Mouse (Mus musculus): ENCODE measurements around the gene Mc1r. TPM values are rescaled to one million over a fixed set of nuclear protein-coding genes. Genes with fewer than 3 reads are reported as not detected.

Gene Mc1r
- polyA plus RNA-seq (2015; fragmentation: Nextera tagmentation; extraction: Ambion mirVana): not detected in 2 replicates

DNA sequence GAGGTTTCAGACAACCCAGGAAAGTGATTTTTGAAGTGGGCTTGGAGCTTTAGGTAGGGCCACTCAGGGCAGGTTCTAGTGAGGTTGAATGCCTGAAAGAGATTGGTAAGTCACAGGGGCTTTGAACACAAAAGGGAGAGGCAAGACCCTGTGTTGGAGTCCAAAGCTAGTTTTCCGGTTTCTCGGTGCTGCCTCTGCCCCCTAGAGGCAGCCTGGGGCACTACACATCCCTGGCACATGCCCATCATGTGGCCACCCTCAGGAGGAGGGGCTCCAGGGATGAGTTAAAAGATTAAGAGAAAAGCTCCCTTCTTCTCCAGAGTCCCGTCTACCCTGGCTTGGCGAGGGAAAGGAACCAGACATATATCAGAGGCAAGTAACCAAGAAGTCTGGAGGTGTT, at the start of gene Mc1r:
Mc1r (plus strand) TSS at position 322 of the 400 bp plus-strand sequence.
- Histone ChIP-seq H3K9ac (replicated peaks) (no peak within 1 kb of the TSS), H3K27me3 (ENCODE audit: insufficient read depth, low read length) (peaks cover 35% of the 10 kb centered on the region), H3K27ac (ENCODE audit: low read depth) (no peak within 1 kb of the TSS), H3K9me3 (ENCODE audit: low read length) (no peaks in the 10 kb centered on the region), H3K4me3 (ENCODE audit: low read depth, low read length) (no peak within 1 kb of the TSS), H3K36me3 (replicated peaks; ENCODE audit: insufficient read depth, low read length) (peaks cover 13% of the 10 kb centered on the region), H3K4me2 (ENCODE audit: low read depth, low read length) (peak within 1 kb of the TSS; percentile 33; the same call in 1 of the 2 replicates), H3K4me1 (ENCODE audit: insufficient read depth) (peaks cover 36% of the 10 kb centered on the region)
- DNase-seq: peak; percentile 76
- 9% methylated on average over 4 of the region's 4 CpGs for WGBS (ENCODE audit: insufficient replicate concordance)
- peak; percentile 51 for ATAC-seq
- TF ChIP-seq EP300 (IDR thresholded peaks at IDR 0.05; ENCODE audit: low read depth) (no peak), CTCF (IDR thresholded peaks at IDR 0.05; ENCODE audit: low read depth) (peak; percentile 88)

DNA sequence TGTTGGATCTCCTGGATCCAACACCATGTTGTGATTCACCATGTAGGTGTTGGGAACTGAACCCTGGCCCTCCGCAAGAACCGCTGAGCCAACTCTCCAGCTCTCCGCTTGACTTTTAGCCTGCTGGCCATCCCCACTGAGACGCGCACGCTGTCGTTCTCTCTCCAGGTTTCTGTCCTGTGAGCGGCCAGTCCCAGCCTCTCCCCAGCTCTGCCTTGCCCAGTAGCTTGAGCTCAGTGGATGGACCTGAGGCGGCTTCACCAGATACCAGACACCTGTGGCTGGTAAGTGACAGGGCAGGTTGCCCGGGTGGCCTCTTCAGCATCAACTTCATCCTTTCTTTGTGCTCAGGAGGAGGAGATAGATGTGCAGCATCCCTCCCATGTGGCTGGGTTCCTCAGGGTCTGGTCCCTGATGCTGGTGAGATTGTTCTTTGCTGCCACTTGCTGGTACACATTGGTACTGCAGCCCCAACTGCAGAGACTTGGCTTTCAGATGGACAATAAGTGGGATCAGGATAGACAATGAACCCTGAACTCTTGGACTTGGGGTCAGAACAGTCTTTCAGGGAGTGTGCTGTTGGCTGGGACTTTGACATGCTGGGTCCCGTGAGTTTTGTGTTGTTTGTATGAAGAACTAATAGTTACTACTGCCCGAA, 45.7 kb upstream of the Mc1r start:
- H3K4me3 ChIP-seq (ENCODE audit: low read depth, low read length): no peak overlapping the region
- TF ChIP-seq EP300 (IDR thresholded peaks at IDR 0.05; ENCODE audit: low read depth): no peak
- TF ChIP-seq CTCF (IDR thresholded peaks at IDR 0.05; ENCODE audit: low read depth): peak; percentile 95
- WGBS (ENCODE audit: insufficient replicate concordance): 49% methylated on average over 12 of the region's 12 CpGs
- H3K4me2 ChIP-seq (ENCODE audit: low read depth, low read length): no peak overlapping the region
- DNase-seq (peak; percentile 85), ATAC-seq (peak; percentile 73)
- no peaks in the 10 kb centered on the region for H3K9me3 ChIP-seq (ENCODE audit: low read length)
- H3K27me3 ChIP-seq (ENCODE audit: insufficient read depth, low read length): no peaks in the 10 kb centered on the region
- no peaks in the 10 kb centered on the region for H3K4me1 ChIP-seq (ENCODE audit: insufficient read depth)
- no peak overlapping the region for H3K9ac ChIP-seq (replicated peaks)
- H3K36me3 ChIP-seq (replicated peaks; ENCODE audit: insufficient read depth, low read length): no peaks in the 10 kb centered on the region
- no peak overlapping the region for H3K27ac ChIP-seq (ENCODE audit: low read depth)

DNA sequence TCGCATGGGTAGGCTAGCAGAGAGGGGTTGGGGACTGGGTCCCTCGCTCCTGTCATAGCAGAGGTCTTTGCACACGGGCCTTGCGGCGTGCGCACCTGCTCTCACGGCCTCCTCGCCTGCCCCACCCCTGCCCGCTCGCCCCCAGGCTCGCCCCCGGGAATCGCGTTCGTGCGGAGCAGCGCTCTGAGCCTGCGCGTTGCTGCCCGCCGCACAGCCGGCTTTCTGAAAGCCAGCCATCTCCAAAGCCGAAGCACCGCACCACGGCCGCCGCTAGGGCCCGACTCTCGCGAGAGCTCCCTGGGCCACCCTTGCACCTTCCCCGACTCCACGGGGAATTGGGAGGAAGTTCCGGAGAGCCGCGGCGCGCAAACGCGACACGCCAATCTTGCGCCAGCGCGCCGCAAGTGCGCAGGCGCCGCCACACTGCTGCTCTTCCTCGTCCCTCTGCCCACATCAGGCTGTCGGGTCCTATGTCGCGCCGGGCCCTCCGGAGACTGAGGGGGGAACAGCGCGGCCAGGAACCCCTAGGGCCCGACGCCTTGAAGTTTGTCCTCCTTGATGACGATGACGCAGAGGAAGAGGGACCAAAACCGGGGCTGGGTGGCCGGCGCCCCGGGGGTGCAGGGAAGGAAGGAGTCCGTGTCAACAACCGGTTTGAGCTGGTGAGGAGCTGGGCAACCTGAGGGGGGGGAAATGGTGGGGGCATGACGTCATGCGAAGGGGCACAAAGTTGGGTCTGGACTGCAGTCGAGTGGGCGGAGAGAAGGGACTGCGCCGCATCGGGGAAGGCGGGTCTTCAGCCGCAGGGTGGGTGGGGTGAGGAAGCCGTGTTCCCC, 33.3 kb upstream of the Mc1r start, which contains the start of gene Tcf25:
Tcf25 (plus strand) TSS at position 351 of the 836 bp plus-strand sequence.
- ATAC-seq: peak; percentile 92

GRCm38 (mm10) chr8:123374239-123374578, 32.7 kb upstream of the Mc1r start:
- H3K9ac ChIP-seq (replicated peaks): peak overlapping the region; percentile 87
- peak overlapping the region; percentile 81 for H3K4me3 ChIP-seq (ENCODE audit: low read depth, low read length)
- WGBS (ENCODE audit: insufficient replicate concordance): under 1% methylated on average over 20 of the region's 20 CpGs
- peak; percentile 73 for ATAC-seq
- peaks cover 14% of the 10 kb centered on the region; the same call in 1 of the 2 replicates for H3K4me1 ChIP-seq (ENCODE audit: insufficient read depth)
- peak overlapping the region; percentile 84 for H3K4me2 ChIP-seq (ENCODE audit: low read depth, low read length)
- DNase-seq: peak; percentile 95
- H3K36me3 ChIP-seq (replicated peaks; ENCODE audit: insufficient read depth, low read length): no peaks in the 10 kb centered on the region; the same call in 1 of the 2 replicates
- peak overlapping the region; percentile 98 for H3K27ac ChIP-seq (ENCODE audit: low read depth)
- no peak for TF ChIP-seq CTCF (IDR thresholded peaks at IDR 0.05; ENCODE audit: low read depth)
- TF ChIP-seq EP300 (IDR thresholded peaks at IDR 0.05; ENCODE audit: low read depth): no peak
- no peaks in the 10 kb centered on the region for H3K27me3 ChIP-seq (ENCODE audit: insufficient read depth, low read length)
- no peaks in the 10 kb centered on the region for H3K9me3 ChIP-seq (ENCODE audit: low read length)

More for the DNA sequence above, 33.3 kb upstream of the Mc1r start, which contains the start of gene Tcf25:
- H3K36me3 ChIP-seq (replicated peaks; ENCODE audit: insufficient read depth, low read length): no peaks in the 10 kb centered on the region; the same call in 1 of the 2 replicates
- H3K4me3 ChIP-seq (ENCODE audit: low read depth, low read length): peak within 1 kb of the TSS; percentile 81
- H3K27me3 ChIP-seq (ENCODE audit: insufficient read depth, low read length): no peaks in the 10 kb centered on the region
- TF ChIP-seq CTCF (IDR thresholded peaks at IDR 0.05; ENCODE audit: low read depth): peak; percentile 67
- TF ChIP-seq EP300 (IDR thresholded peaks at IDR 0.05; ENCODE audit: low read depth): no peak; the same call in 1 of the 2 replicates
- under 1% methylated on average over 75 of the region's 75 CpGs for WGBS (ENCODE audit: insufficient replicate concordance)
- H3K9me3 ChIP-seq (ENCODE audit: low read length): no peaks in the 10 kb centered on the region
- H3K4me1 ChIP-seq (ENCODE audit: insufficient read depth): peaks cover 14% of the 10 kb centered on the region; the same call in 1 of the 2 replicates
- H3K9ac ChIP-seq (replicated peaks): peak within 1 kb of the TSS; percentile 87
- peak within 1 kb of the TSS; percentile 84 for H3K4me2 ChIP-seq (ENCODE audit: low read depth, low read length)
- peak within 1 kb of the TSS; percentile 98 for H3K27ac ChIP-seq (ENCODE audit: low read depth)
- peak; percentile 95 for DNase-seq

DNA sequence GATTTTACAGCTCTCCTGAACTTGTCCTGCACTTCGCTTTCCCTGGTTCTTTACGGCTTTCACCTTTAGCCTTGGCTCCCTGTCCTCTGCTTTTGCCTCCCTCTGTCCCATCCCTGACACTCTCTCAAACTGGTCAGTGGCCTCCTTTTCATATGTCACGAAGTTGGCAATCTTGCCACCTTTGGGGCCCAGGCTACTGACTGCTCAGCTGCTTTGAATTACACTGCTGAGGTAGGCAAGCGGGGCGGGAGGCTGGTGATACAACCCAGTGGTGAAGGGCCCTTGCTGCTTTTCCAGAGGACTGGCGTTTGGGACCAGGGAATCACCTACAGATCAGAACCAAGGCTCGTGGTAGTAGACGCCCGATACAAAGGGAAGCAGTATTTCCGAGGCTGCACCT, 31.2 kb upstream of the Mc1r start:
- no peak for DNase-seq
- H3K4me2 ChIP-seq (ENCODE audit: low read depth, low read length): no peak overlapping the region
- no peaks in the 10 kb centered on the region for H3K9me3 ChIP-seq (ENCODE audit: low read length)
- peaks cover 14% of the 10 kb centered on the region; the same call in 1 of the 2 replicates for H3K4me1 ChIP-seq (ENCODE audit: insufficient read depth)
- peaks cover 2% of the 10 kb centered on the region; the same call in 1 of the 2 replicates for H3K36me3 ChIP-seq (replicated peaks; ENCODE audit: insufficient read depth, low read length)
- no peak for TF ChIP-seq CTCF (IDR thresholded peaks at IDR 0.05; ENCODE audit: low read depth)
- no peak overlapping the region for H3K27ac ChIP-seq (ENCODE audit: low read depth)
- H3K9ac ChIP-seq (replicated peaks): no peak overlapping the region
- WGBS (ENCODE audit: insufficient replicate concordance): 85% methylated on average over 10 of the region's 10 CpGs
- no peak overlapping the region for H3K4me3 ChIP-seq (ENCODE audit: low read depth, low read length)
- H3K27me3 ChIP-seq (ENCODE audit: insufficient read depth, low read length): no peaks in the 10 kb centered on the region
- no peak for ATAC-seq

DNA sequence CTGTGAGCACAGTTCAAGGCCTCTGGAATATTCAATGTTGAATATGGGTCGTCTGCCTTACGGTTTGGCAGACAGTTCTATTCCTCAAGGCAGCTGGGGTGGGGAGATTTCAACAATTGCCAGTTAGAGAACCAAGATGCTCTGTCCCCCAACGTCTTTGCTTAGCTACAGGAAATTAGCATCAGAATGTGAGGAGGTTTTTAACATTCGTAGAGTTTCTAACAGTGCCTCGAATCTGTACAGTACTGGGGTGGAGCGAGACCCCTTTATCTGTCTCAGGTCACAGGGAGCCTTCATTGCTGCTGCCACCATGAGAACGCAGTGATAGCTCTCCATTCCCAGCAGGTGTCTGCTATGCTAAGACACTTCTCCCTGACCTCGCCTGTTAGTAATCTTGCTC, 30.8 kb upstream of the Mc1r start:
- Histone ChIP-seq H3K27ac (ENCODE audit: low read depth) (no peak overlapping the region), H3K4me2 (ENCODE audit: low read depth, low read length) (no peak overlapping the region), H3K4me1 (ENCODE audit: insufficient read depth) (peaks cover 14% of the 10 kb centered on the region; the same call in 1 of the 2 replicates), H3K9ac (replicated peaks) (no peak overlapping the region), H3K9me3 (ENCODE audit: low read length) (no peaks in the 10 kb centered on the region), H3K27me3 (ENCODE audit: insufficient read depth, low read length) (no peaks in the 10 kb centered on the region), H3K36me3 (replicated peaks; ENCODE audit: insufficient read depth, low read length) (peaks cover 6% of the 10 kb centered on the region; the same call in 1 of the 2 replicates), H3K4me3 (ENCODE audit: low read depth, low read length) (no peak overlapping the region)
- WGBS (ENCODE audit: insufficient replicate concordance): 77% methylated on average over 8 of the region's 8 CpGs
- DNase-seq (no peak), ATAC-seq (no peak)
- no peak for TF ChIP-seq CTCF (IDR thresholded peaks at IDR 0.05; ENCODE audit: low read depth)
- no peak for TF ChIP-seq EP300 (IDR thresholded peaks at IDR 0.05; ENCODE audit: low read depth)
